Mouse (Mus musculus) heart, embryonic 15.5 days (tissue): ENCODE results near the gene Gfod1. TPM values are rescaled to one million over a fixed set of nuclear protein-coding genes. Genes with fewer than 3 reads are reported as not detected.
A peak's percentile ranks its signal among the peaks of the same experiment; 100 is the strongest.

Source experiments
- ATAC-seq: fragments of 200-750 bp; cut with Nextera tagmentation; replicated peaks from 2 replicates; pipeline ENCODE4 v1.8.0; 2017; ENCODE audit warnings: low read depth, moderate TSS enrichment; ENCODE audit not compliant: insufficient number of reproducible peaks, insufficient read depth, low FRiP score
- H3K27ac ChIP-seq: fragments of 300-500 bp; sonication (generic); 2 replicates; pipeline ENCODE4 v1.5.1; 2015; ENCODE audit warnings: mild to moderate bottlenecking, inconsistent platforms
- H3K27me3 ChIP-seq: fragments of 300-500 bp; sonication (generic); 2 replicates; pipeline ENCODE4 v1.6.1; 2015; ENCODE audit warnings: inconsistent platforms
- H3K36me3 ChIP-seq: fragments of 300-500 bp; sonication (generic); 2 replicates; pipeline ENCODE4 v1.6.1; 2015; ENCODE audit warnings: mild to moderate bottlenecking, inconsistent platforms
- H3K4me1 ChIP-seq: fragments of 300-500 bp; sonication (generic); replicated peaks from 2 replicates; pipeline ENCODE4 v1.6.1; 2015; ENCODE audit warnings: inconsistent platforms
- H3K4me2 ChIP-seq: fragments of 300-500 bp; sonication (generic); 2 replicates; pipeline ENCODE4 v1.6.1; 2015; ENCODE audit warnings: inconsistent platforms, mild to moderate bottlenecking, moderate library complexity
- H3K4me3 ChIP-seq: fragments of 300-500 bp; sonication (generic); 2 replicates; pipeline ENCODE4 v1.5.1; 2015; ENCODE audit warnings: mild to moderate bottlenecking, inconsistent platforms
- H3K9ac ChIP-seq: fragments of 300-500 bp; sonication (generic); 2 replicates; pipeline ENCODE4 v1.6.1; 2015; ENCODE audit warnings: mild to moderate bottlenecking, inconsistent platforms
- H3K9me3 ChIP-seq: fragments of 300-500 bp; sonication (generic); replicated peaks from 2 replicates; pipeline ENCODE4 v1.6.1; 2016; ENCODE audit warnings: inconsistent platforms
- WGBS: fragments of 180-500 bp; shearing (Covaris S2); methylation state at CpG from one replicate; pipeline ENCODE4 v1.1.7; 2015; ENCODE audit warnings: mixed read lengths; 5-methylcytosine and 5-hydroxymethylcytosine counted together
- polyA plus RNA-seq: library from polyadenylated mRNA; unstranded; fragments of >200 nt; fragmentation: Nextera tagmentation; extraction: Ambion mirVana; gene quantifications from 2 replicates; pipeline ENCODE4 v1.2.1, GENCODE M21; 2015

Gfod1 gene
- polyA plus RNA-seq, 1 experiment from 2014 or later: 0.73 TPM

DNA sequence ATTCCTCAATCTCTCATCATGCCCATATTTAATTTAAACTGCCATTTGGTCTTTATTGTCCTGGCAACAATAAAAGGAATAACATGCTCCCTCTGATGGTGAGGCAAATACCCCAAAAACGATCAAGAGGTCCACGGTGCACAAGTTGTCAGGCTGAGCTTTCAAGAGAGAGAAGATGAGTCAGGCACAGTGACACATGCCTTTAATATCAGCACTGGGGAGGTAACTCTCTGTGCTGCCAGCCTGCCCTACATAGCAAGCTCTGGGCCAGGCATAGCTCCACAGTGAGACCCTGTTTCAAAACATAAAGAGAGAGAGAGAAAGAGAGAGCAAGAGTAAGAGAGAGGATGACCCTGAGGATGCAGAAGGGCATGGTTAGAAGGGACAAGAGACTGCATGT, 62.2 kb downstream of the Gfod1 start:
- Histone ChIP-seq H3K36me3 (no peaks in the 10 kb centered on the region), H3K9me3 (no peaks in the 10 kb centered on the region), H3K9ac (no peak overlapping the region), H3K4me3 (no peak overlapping the region), H3K4me2 (no peak overlapping the region), H3K27ac (peak overlapping the region; percentile 40; the same call in 1 of the 2 replicates), H3K4me1 (peaks cover 49% of the 10 kb centered on the region), H3K27me3 (no peaks in the 10 kb centered on the region)
- ATAC-seq: no peak
- WGBS: 58% methylated on average over 2 of the region's 2 CpGs

DNA sequence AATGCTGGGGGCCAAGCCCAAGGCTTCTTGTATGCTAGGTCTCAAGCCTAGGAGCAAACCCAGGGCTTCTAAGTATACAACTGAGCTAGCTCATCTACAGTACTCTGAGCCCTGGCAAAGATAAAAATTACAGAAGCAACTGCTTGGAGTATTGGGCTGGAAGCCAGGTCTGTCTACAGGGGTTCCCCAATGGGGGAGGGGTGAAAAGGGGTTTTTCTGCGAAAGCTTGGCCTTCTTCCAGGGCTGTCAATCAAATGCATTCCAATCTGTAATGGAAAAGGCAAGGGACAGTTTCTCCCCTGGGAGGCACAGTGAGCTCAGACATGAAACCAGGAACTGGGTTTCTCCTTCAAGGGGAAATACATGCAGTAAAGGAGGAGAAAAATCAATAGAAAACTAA, 62.9 kb downstream of the Gfod1 start:
- Histone ChIP-seq H3K27me3 (no peaks in the 10 kb centered on the region), H3K36me3 (no peaks in the 10 kb centered on the region), H3K4me3 (no peak overlapping the region), H3K9me3 (no peaks in the 10 kb centered on the region), H3K4me1 (peaks cover 55% of the 10 kb centered on the region), H3K9ac (no peak overlapping the region), H3K27ac (peak overlapping the region; percentile 40; the same call in 1 of the 2 replicates), H3K4me2 (no peak overlapping the region)
- 7% methylated on average over 1 of the region's 1 CpGs for WGBS
- ATAC-seq: peak; percentile 30; the same call in 1 of the 2 replicates

DNA sequence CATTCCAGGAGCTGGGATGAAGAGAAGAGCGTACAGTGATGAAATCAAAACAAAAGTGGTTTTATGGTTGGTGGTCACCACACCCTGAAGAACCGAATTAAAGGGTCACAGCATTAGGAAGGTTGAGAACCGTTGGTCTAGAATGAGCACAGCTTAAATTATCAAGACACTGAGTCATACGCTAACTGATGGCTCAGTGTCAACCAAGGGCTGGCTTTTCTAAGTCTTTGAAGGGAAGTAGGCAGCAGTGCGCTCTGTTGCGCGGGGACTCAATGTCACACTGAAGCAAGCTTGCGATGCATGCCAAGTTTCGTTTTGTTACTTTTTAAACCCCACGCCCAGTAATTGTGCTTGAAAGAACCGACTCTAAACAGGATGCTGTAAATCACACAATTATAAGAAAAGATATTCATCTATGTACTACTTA, 64.2 kb downstream of the Gfod1 start:
- H3K27me3 ChIP-seq: no peaks in the 10 kb centered on the region
- H3K4me1 ChIP-seq: peaks cover 64% of the 10 kb centered on the region
- no peak overlapping the region for H3K4me2 ChIP-seq
- no peaks in the 10 kb centered on the region for H3K36me3 ChIP-seq
- H3K27ac ChIP-seq: no peak overlapping the region
- ATAC-seq: no peak
- H3K4me3 ChIP-seq: no peak overlapping the region
- 72% methylated on average over 11 of the region's 11 CpGs for WGBS
- no peaks in the 10 kb centered on the region for H3K9me3 ChIP-seq
- H3K9ac ChIP-seq: no peak overlapping the region

DNA sequence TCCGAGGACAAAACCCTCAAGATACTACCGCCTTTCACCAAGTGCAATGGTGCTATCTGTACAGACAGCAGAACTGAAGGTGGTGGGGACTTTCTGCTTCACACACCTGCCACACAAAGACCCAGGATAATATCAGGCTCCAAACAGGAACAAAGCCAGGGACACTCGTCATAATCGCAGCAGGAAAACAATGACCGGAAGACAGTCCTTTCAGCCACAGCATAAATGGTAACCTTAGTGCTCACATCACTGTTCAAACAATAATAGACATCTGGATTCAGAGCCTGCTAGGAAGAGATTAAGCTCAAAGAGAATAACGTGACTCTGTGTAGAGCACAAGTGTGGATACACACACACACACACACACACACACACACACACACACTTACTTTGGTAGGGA, 67.3 kb downstream of the Gfod1 start:
- no peak overlapping the region for H3K4me3 ChIP-seq
- peaks cover 81% of the 10 kb centered on the region for H3K4me1 ChIP-seq
- H3K27me3 ChIP-seq: no peaks in the 10 kb centered on the region
- H3K4me2 ChIP-seq: 0 out of 2 replicates have a peak overlapping the region, but pooled peaks have one; percentile 23
- WGBS: 25% methylated on average over 6 of the region's 6 CpGs
- H3K27ac ChIP-seq: peak overlapping the region; percentile 69
- peak; percentile 19; the same call in 1 of the 2 replicates for ATAC-seq
- H3K36me3 ChIP-seq: no peaks in the 10 kb centered on the region
- H3K9ac ChIP-seq: no peak overlapping the region
- H3K9me3 ChIP-seq: no peaks in the 10 kb centered on the region

DNA sequence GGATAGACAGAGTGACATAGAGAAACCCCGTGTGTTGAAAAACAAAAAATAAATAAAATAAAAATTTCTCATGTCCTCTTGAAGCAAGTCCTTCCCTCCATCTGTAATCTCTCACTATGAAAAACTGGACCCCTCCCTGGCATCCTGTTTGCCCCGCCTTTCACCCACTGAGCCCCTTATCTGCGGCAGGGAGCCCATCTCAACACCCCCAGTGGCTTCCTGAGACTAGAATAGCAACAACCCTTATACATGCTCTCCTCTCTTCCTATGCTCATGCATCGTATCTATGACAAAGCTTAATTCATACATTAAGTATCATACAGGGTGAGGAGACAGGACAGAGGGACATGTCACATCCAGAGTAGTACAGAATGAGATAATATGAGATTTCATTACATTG, 68.0 kb downstream of the Gfod1 start:
- WGBS: 17% methylated on average over 4 of the region's 4 CpGs
- H3K4me3 ChIP-seq: no peak overlapping the region
- ATAC-seq: no peak
- H3K4me1 ChIP-seq: peaks cover 81% of the 10 kb centered on the region
- H3K27me3 ChIP-seq: no peaks in the 10 kb centered on the region
- H3K9me3 ChIP-seq: no peaks in the 10 kb centered on the region
- H3K9ac ChIP-seq: no peak overlapping the region
- H3K27ac ChIP-seq: peak overlapping the region; percentile 69
- no peaks in the 10 kb centered on the region for H3K36me3 ChIP-seq
- 0 out of 2 replicates have a peak overlapping the region, but pooled peaks have one; percentile 23 for H3K4me2 ChIP-seq

DNA sequence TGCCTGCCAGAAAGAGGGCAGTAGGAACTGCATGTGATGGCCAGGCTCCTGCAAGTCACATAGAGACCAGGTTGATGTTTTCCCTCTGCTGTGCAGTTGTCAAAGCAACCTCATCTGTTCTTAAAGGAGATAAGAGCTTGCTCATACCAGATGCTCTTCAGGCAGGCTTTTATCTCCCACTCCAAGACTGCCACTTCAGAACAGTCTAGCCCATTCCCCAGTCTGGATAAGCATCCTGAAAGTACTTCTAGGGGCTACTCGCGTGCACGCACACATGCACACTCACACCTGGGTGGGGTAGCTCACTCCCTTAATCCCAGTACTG, 68.4 kb downstream of the Gfod1 start:
- H3K4me3 ChIP-seq: no peak overlapping the region
- H3K9me3 ChIP-seq: no peaks in the 10 kb centered on the region
- no peak overlapping the region for H3K9ac ChIP-seq
- H3K27ac ChIP-seq: peak overlapping the region; percentile 69
- 9% methylated on average over 3 of the region's 3 CpGs for WGBS
- no peak for ATAC-seq
- no peaks in the 10 kb centered on the region for H3K27me3 ChIP-seq
- peaks cover 81% of the 10 kb centered on the region for H3K4me1 ChIP-seq
- H3K4me2 ChIP-seq: no peak overlapping the region
- H3K36me3 ChIP-seq: no peaks in the 10 kb centered on the region

DNA sequence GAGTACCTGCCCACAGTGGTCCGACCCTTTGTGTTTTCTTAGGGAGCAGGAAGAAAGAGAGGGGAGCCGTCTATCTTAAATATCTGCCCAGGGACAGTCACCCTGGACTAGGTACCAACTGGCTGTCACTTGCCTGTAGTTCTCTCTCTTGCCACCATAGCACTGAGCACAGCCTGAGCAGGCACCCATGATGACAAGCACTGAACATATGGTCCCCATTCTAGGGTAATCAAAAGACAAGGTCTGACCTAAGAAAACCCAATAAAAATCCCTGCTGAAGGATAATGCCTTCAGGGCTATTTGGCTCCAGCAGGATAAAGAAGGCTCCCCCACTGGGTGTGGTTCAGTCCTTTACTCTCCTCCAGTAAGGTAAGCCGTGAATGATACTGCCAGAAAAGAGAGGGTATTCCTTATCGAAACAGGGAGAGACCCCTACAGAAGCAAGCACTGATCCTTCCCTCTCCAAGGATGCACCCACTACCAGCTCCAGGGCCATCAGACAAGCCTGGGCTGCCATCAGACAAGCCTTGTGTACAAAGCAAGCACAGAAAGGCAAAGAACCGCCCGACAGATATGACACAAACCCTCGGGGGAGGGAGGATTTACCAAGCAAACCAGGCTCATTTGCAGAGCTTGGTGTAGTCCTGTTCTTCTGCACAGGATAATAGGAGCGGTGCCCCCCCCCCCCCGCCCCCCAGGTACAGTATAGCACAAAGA, 68.9 kb downstream of the Gfod1 start:
- ATAC-seq: no peak
- Histone ChIP-seq H3K36me3 (no peaks in the 10 kb centered on the region), H3K27me3 (no peaks in the 10 kb centered on the region), H3K9me3 (no peaks in the 10 kb centered on the region), H3K4me1 (peaks cover 81% of the 10 kb centered on the region), H3K4me3 (no peak overlapping the region), H3K4me2 (no peak overlapping the region), H3K9ac (no peak overlapping the region), H3K27ac (peak overlapping the region; percentile 69; the same call in 1 of the 2 replicates)
- WGBS: 42% methylated on average over 9 of the region's 9 CpGs

DNA sequence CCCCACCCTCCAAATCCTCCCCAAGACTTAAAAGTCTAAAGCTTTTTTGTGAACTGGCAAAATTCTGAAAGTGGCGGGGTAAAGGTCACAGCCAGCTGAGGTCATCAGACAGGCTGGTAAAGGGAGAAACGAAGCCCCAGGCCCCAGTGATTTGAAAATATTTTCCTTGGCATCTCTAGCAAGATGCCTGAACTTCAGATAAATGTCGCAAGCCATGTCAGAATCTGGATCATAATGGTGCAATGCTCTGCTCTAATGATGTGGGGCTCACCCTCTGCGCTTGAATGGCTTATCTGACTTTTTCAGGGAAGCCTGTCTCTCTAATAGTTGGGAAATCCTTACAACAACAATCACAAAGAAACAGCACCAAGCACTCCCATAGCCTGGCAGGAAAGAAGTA, 70.6 kb downstream of the Gfod1 start:
- peak overlapping the region; percentile 89; the same call in 1 of the 2 replicates for H3K27ac ChIP-seq
- no peaks in the 10 kb centered on the region for H3K9me3 ChIP-seq
- H3K9ac ChIP-seq: no peak overlapping the region
- 51% methylated on average over 4 of the region's 4 CpGs for WGBS
- H3K4me3 ChIP-seq: no peak overlapping the region
- peaks cover 93% of the 10 kb centered on the region for H3K4me1 ChIP-seq
- no peak overlapping the region for H3K4me2 ChIP-seq
- no peaks in the 10 kb centered on the region for H3K27me3 ChIP-seq
- no peak for ATAC-seq
- H3K36me3 ChIP-seq: no peaks in the 10 kb centered on the region

DNA sequence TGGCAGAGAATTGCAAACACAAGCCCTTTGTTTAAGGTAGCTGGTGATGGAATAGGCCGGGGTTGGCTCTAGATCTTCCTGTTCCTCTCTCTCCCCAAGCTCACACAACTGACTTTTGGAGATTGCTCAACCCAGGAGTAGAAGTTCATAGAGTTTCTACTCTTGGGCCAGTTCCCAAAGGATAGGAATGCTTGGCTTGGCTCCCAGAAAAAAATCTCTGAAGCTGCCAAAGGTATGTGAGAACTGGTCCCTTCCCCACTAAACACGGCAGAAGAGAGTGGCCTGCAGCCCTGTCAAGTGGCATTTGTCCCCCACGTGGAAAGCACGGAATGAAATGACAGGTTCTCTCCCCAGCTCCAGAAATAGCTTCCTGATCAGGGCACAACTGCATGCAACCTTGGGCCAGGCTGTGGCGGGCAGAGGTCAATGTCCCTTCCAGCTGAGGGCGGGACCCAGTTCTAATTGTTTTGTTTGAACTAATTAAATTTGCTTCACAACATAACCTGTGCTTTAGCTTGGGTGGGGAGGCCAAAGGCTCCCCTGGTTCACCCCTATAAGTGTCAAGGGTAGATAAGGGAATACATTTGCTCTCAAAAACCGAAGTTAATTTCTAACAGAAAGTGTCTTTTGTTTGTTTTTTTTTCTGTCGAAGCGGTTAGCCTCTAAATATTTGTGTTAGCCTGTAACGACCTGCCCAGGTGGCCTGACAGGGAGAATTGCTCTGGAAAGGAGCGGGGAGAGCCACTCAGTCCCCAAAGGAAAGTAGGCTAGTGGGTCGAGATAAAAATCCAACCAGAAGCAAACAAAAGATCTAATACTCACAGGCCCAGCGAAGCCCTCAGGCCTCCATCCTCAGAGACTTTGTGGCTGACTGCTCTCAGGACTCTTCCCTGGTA, 71.8 kb downstream of the Gfod1 start:
- H3K9me3 ChIP-seq: no peaks in the 10 kb centered on the region
- peak; percentile 82 for ATAC-seq
- 0 out of 2 replicates have a peak overlapping the region, but pooled peaks have one; percentile 28 for H3K9ac ChIP-seq
- peak overlapping the region; percentile 89 for H3K27ac ChIP-seq
- H3K4me1 ChIP-seq: peaks cover 93% of the 10 kb centered on the region
- H3K4me2 ChIP-seq: no peak overlapping the region
- H3K4me3 ChIP-seq: no peak overlapping the region
- H3K36me3 ChIP-seq: no peaks in the 10 kb centered on the region
- WGBS: 17% methylated on average over 13 of the region's 13 CpGs
- no peaks in the 10 kb centered on the region for H3K27me3 ChIP-seq

DNA sequence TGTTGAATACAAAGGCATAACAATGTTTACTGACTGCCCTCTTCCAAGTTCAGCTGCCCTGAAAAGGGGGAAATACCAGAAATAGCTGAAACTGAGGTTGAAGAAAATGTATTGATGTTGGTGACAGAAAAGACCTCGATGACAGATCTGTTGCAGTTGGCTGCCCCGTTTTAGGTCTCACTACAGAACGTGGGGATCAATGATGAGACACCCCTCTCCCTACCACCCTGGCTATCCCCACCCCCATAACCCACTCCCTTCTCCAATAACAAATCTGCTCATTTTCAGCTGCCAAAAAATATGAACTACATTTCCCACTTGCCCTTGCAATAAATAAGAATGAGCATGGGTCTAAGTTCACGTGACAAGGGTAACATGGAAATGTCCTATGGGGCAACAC, 73.1 kb downstream of the Gfod1 start:
- H3K4me3 ChIP-seq: no peak overlapping the region
- H3K4me2 ChIP-seq: no peak overlapping the region
- 36% methylated on average over 4 of the region's 4 CpGs for WGBS
- no peaks in the 10 kb centered on the region for H3K27me3 ChIP-seq
- peak overlapping the region; percentile 89 for H3K27ac ChIP-seq
- ATAC-seq: no peak
- H3K9ac ChIP-seq: no peak overlapping the region
- H3K4me1 ChIP-seq: peaks cover 87% of the 10 kb centered on the region
- no peaks in the 10 kb centered on the region for H3K36me3 ChIP-seq
- no peaks in the 10 kb centered on the region for H3K9me3 ChIP-seq

DNA sequence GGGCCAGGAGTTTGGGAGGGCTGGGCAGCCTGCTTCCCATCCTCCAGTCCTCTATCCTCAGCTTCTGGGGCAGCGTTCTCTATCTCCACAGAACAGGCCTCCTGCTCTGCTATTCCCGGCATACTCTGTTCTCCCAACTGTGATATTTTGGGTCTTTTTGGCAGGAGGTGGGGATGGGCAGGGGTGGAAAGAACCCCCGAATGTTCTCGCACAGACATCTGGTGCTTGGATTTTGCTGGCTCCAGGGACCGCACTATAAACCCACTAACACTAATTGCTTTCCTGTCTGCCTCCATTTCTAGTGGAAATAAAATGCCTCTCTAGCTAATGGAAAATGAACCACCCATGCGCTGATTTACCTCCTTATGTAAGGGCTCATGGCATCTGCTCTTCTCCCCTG, 73.7 kb downstream of the Gfod1 start:
- ATAC-seq: no peak
- Histone ChIP-seq H3K27me3 (no peaks in the 10 kb centered on the region), H3K27ac (peak overlapping the region; percentile 89), H3K36me3 (no peaks in the 10 kb centered on the region), H3K9ac (no peak overlapping the region), H3K4me3 (no peak overlapping the region), H3K9me3 (no peaks in the 10 kb centered on the region), H3K4me2 (no peak overlapping the region), H3K4me1 (peaks cover 84% of the 10 kb centered on the region)
- 37% methylated on average over 6 of the region's 6 CpGs for WGBS
